Mouse (Mus musculus) C2C12 (cell line): ENCODE measurements around the gene Runx1. TPM values are rescaled to one million over a fixed set of nuclear protein-coding genes. Genes with fewer than 3 reads are reported as not detected.

Source experiments
- H3K27me3 ChIP-seq: one replicate; pipeline ENCODE4 v1.6.1; 2011; ENCODE audit not compliant: control insufficient read depth, insufficient read depth, insufficient read length
- H3K36me3 ChIP-seq: one replicate; pipeline ENCODE4 v1.6.1; 2011; ENCODE audit not compliant: control insufficient read depth, insufficient read depth
- H3K4me3 ChIP-seq: one replicate; pipeline ENCODE4 v1.5.1; 2011; ENCODE audit warnings: mild to moderate bottlenecking, control low read depth; ENCODE audit not compliant: poor library complexity, insufficient read depth, severe bottlenecking
- H3K79me2 ChIP-seq: one replicate; pipeline ENCODE4 v1.6.1; 2011; ENCODE audit not compliant: control insufficient read depth, insufficient read depth
- H3K79me3 ChIP-seq: one replicate; pipeline ENCODE4 v1.6.1; 2011; ENCODE audit warnings: low read depth, control low read depth
- H3ac ChIP-seq: one replicate; pipeline ENCODE3; 2011; ENCODE audit warnings: low read depth; ENCODE audit not compliant: control insufficient read depth, insufficient read length
- CEBPB ChIP-seq: IDR thresholded peaks from one replicate; pipeline ENCODE4 v1.6.1; 2011; ENCODE audit warnings: low read depth, mild to moderate bottlenecking, control low read depth, moderate library complexity
- CTCF ChIP-seq: IDR thresholded peaks from one replicate; pipeline ENCODE4 v1.5.1; 2011; ENCODE audit not compliant: control insufficient read depth, insufficient read depth, insufficient read length
- FOSL1 ChIP-seq: IDR thresholded peaks from one replicate; pipeline ENCODE4 v1.8.0; 2011; ENCODE audit warnings: mild to moderate bottlenecking, low read length; ENCODE audit not compliant: poor library complexity, insufficient read depth, severe bottlenecking
- MAX ChIP-seq: IDR thresholded peaks from one replicate; pipeline ENCODE4 v1.6.1; 2011; ENCODE audit warnings: mild to moderate bottlenecking, control low read depth
- MYOD1 ChIP-seq: IDR thresholded peaks from one replicate; pipeline ENCODE4 v1.6.1; 2011; ENCODE audit warnings: low read depth; ENCODE audit not compliant: control insufficient read depth, insufficient read length
- MYOG ChIP-seq: IDR thresholded peaks from one replicate; pipeline ENCODE4 v1.6.1; 2011; ENCODE audit not compliant: control insufficient read depth, insufficient read length; ENCODE audit errors: extremely low read depth
- USF1 ChIP-seq: IDR thresholded peaks from one replicate; pipeline ENCODE4 v1.6.1; 2011; ENCODE audit warnings: low read depth, mild to moderate bottlenecking, control low read depth, moderate library complexity
- polyA plus RNA-seq: library from polyadenylated mRNA; unstranded; fragments of >200 nt; fragmentation: generic; extraction: Trizol; gene quantifications from one replicate; pipeline ENCODE4 v1.2.1, GENCODE M21; 2012; ENCODE audit warnings: missing spikeins

The Runx1 gene
- polyA plus RNA-seq, 1 experiment, result 28.8 TPM

DNA sequence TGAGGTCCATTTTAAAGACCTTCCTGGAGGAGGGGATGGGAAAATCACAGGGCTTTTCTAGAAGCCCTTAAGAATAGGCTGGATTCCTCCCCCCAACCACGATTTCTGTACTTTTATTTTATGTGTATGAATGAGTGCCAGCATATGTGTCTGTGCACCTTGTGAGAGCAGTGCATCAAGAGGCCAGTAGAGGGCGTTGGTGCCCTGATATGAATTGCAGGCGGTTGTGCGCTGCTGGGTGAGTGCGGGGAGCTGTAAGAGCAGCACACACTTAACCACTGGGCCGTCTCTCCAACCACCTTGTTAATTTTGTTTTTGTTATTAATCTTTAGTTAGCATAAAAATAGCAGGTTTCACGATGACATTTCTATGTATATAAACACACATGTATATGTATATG is 26.0 kb downstream of the Runx1 start:
- no peak overlapping the region for H3ac ChIP-seq
- H3K36me3 ChIP-seq, result peaks cover 23% of the 10 kb centered on the region
- no peak for TF ChIP-seq MAX
- TF ChIP-seq USF1, result no peak
- TF ChIP-seq MYOD1, result no peak
- TF ChIP-seq MYOG, result no peak
- no peak for TF ChIP-seq FOSL1
- TF ChIP-seq CTCF, result no peak
- peaks cover 57% of the 10 kb centered on the region for H3K79me3 ChIP-seq
- no peak overlapping the region for H3K4me3 ChIP-seq
- H3K79me2 ChIP-seq, result peaks cover 99% of the 10 kb centered on the region
- H3K27me3 ChIP-seq, result no peaks in the 10 kb centered on the region

GRCm38 (mm10) chr16:92794197-92794596 is 31.8 kb downstream of the Runx1 start:
- Histone ChIP-seq H3K79me2 (peaks cover 99% of the 10 kb centered on the region), H3K36me3 (no peaks in the 10 kb centered on the region), H3K27me3 (no peaks in the 10 kb centered on the region), H3K79me3 (peaks cover 56% of the 10 kb centered on the region), H3K4me3 (no peak overlapping the region), H3ac (no peak overlapping the region)
- TF ChIP-seq CTCF (no peak), MAX (no peak), MYOD1 (no peak), USF1 (no peak), MYOG (no peak), FOSL1 (no peak)

DNA sequence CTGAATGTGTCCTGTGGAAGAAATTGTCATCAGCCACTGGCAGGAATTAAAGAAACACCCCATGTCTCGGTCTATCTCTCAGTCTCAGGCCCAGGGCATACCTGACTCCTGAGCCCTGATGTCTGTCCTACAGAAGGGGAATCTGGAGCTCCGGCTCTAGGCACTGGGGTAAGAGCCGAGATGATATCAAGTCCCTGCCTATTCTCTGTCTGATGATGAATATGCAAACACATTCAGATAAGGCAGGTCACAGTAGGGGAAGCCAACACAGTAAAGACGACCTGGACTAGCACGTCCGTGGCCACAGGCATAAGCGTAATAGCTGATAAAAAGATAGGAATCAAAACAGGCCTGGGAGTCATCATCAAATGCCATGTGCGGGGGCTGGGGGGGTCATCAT is 32.2 kb downstream of the Runx1 start:
- no peaks in the 10 kb centered on the region for H3K27me3 ChIP-seq
- TF ChIP-seq USF1, result no peak
- TF ChIP-seq CEBPB, result no peak
- TF ChIP-seq CTCF, result no peak
- TF ChIP-seq MYOD1, result no peak
- no peak for TF ChIP-seq FOSL1
- no peak for TF ChIP-seq MAX
- TF ChIP-seq MYOG, result no peak

DNA sequence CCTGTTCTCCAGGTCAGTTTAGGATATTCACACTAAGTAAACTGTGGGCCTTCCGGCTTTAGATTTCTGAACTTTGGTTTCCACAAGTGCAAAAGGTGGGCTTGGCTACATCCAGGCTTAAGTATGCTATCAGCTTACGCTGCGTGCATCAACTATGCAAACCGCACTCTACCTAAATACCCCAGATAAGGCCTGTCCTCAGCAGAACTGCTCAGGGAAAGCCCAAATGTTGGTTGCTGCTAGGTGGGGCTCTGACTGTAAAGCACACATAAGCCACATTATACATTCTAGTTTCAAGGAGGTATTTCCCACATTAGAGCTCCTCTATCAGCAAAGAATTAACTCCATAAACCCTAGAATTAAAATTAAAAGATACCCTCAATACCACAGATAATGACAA is 33.0 kb downstream of the Runx1 start:
- H3K79me2 ChIP-seq, result peaks cover 91% of the 10 kb centered on the region
- no peaks in the 10 kb centered on the region for H3K27me3 ChIP-seq
- H3K4me3 ChIP-seq, result no peak overlapping the region
- no peak overlapping the region for H3ac ChIP-seq
- peaks cover 4% of the 10 kb centered on the region for H3K36me3 ChIP-seq
- no peak for TF ChIP-seq FOSL1
- no peak for TF ChIP-seq CEBPB
- no peak for TF ChIP-seq MAX
- peaks cover 44% of the 10 kb centered on the region for H3K79me3 ChIP-seq

More for the DNA sequence above, 32.2 kb downstream of the Runx1 start:
- Histone ChIP-seq H3ac (no peak overlapping the region), H3K79me3 (peaks cover 52% of the 10 kb centered on the region), H3K4me3 (no peak overlapping the region), H3K36me3 (no peaks in the 10 kb centered on the region), H3K79me2 (peaks cover 94% of the 10 kb centered on the region)

DNA sequence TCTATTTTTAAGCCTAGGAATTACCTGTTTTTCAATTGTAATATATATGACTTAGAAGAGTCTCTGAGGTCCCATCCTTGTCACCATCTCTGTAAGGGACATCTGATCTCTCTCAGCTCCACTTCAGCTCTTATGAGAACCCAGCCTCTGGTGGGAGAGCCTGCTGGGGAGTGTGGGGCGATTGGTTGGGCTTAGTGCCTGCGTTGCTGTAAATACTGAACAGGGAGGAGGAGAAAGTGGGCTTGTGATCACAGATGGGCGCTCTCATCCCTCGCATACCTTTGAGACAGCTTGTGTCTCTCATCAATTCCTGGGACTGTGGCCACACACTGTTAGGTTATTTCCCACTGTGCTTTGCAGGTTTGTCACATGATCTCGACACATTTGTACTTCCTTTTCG is 35.3 kb downstream of the Runx1 start:
- H3K4me3 ChIP-seq, result no peak overlapping the region
- H3K36me3 ChIP-seq, result peaks cover 19% of the 10 kb centered on the region
- H3K27me3 ChIP-seq, result no peaks in the 10 kb centered on the region
- TF ChIP-seq MYOG (no peak), MYOD1 (no peak), FOSL1 (no peak), CTCF (no peak), USF1 (no peak)
- H3ac ChIP-seq, result no peak overlapping the region
- peaks cover 90% of the 10 kb centered on the region for H3K79me2 ChIP-seq
- peaks cover 36% of the 10 kb centered on the region for H3K79me3 ChIP-seq

DNA sequence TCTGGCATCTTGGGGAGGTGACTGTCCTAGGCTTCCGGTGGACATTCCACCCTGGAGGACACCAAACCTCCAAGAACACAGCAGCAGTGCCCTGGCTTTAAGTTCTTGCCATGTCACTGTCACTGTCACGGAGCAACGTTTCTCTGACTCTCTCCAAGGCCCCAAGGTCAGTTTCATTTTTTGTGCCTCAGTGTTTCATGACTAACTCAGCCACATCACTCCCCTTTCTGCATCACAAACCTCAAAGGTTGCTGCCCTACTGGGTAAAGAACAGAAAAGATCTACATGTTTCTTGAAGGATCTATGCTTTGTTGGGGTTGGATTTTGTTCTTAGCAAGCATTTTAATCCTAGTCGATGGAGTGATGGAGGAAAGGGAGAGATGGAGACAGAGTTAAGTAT is 36.1 kb downstream of the Runx1 start:
- Histone ChIP-seq H3K79me3 (peaks cover 31% of the 10 kb centered on the region), H3ac (no peak overlapping the region)
- TF ChIP-seq CEBPB (no peak), CTCF (no peak), USF1 (no peak), MYOG (no peak), MYOD1 (no peak), FOSL1 (no peak), MAX (no peak)

DNA sequence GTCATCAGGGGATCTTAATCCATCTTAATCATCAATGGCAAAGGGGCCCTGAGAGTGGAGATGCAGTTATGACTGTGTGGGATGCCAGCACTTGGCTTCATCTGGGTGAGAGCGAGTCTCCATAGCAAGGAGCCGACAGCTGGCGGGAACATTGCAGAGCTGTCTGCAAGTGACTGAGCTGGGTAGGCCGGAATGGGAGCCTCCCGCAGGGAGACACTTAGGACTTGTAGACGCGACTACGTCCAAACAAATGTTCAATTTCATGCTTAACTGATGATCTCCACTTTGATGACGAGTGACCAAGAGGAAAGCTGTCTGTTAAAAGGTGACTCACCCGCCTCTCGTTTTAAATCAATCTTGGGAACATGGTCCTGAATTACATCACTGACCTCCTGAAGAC is 37.5 kb downstream of the Runx1 start:
- Histone ChIP-seq H3K4me3 (no peak overlapping the region), H3K27me3 (no peaks in the 10 kb centered on the region), H3K79me2 (peaks cover 86% of the 10 kb centered on the region), H3K79me3 (peaks cover 25% of the 10 kb centered on the region), H3K36me3 (peaks cover 19% of the 10 kb centered on the region), H3ac (no peak overlapping the region)
- TF ChIP-seq MAX (no peak), MYOD1 (peak; percentile 62), CTCF (no peak), CEBPB (no peak), MYOG (no peak)

More for the DNA sequence above, 36.1 kb downstream of the Runx1 start:
- Histone ChIP-seq H3K79me2 (peaks cover 90% of the 10 kb centered on the region), H3K36me3 (peaks cover 19% of the 10 kb centered on the region), H3K27me3 (no peaks in the 10 kb centered on the region), H3K4me3 (no peak overlapping the region)
